Mouse (Mus musculus) neural tube, embryonic 12.5 days (tissue): ENCODE data around the gene Zmym4. TPM values are rescaled to one million over a fixed set of nuclear protein-coding genes. Genes with fewer than 3 reads are reported as not detected.

Experiments
- ATAC-seq: fragments of 200-750 bp; cut with Nextera tagmentation; 2 replicates; pipeline ENCODE4 v1.8.0; 2017; ENCODE audit warnings: low read depth, mild to moderate bottlenecking, moderate TSS enrichment, moderate library complexity; ENCODE audit not compliant: low FRiP score
- H3K27ac ChIP-seq: fragments of 300-500 bp; sonication (generic); 2 replicates; pipeline ENCODE4 v1.5.1; 2016
- H3K27me3 ChIP-seq: fragments of 300-500 bp; sonication (generic); replicated peaks from 2 replicates; pipeline ENCODE4 v1.6.1; 2016; ENCODE audit warnings: mild to moderate bottlenecking
- H3K36me3 ChIP-seq: fragments of 300-500 bp; sonication (generic); 2 replicates; pipeline ENCODE4 v1.6.1; 2016; ENCODE audit warnings: mild to moderate bottlenecking
- H3K4me1 ChIP-seq: fragments of 300-500 bp; sonication (generic); 2 replicates; pipeline ENCODE4 v1.6.1; 2016
- H3K4me2 ChIP-seq: fragments of 300-500 bp; sonication (generic); replicated peaks from 2 replicates; pipeline ENCODE4 v1.6.1; 2016; ENCODE audit warnings: mild to moderate bottlenecking
- H3K4me3 ChIP-seq: fragments of 300-500 bp; sonication (generic); 2 replicates; pipeline ENCODE4 v1.5.1; 2016
- H3K9ac ChIP-seq: fragments of 300-500 bp; sonication (generic); 2 replicates; pipeline ENCODE4 v1.6.1; 2016; ENCODE audit warnings: mild to moderate bottlenecking
- H3K9me3 ChIP-seq: fragments of 300-500 bp; sonication (generic); 2 replicates; pipeline ENCODE4 v1.6.1; 2016; ENCODE audit warnings: mild to moderate bottlenecking
- WGBS: fragments of 180-500 bp; shearing (Covaris S2); methylation state at CpG from one replicate; pipeline ENCODE4 v1.1.7; 2016; 5-methylcytosine and 5-hydroxymethylcytosine counted together
- polyA plus RNA-seq: library from polyadenylated mRNA; unstranded; fragments of >200 nt; fragmentation: Nextera tagmentation; extraction: Ambion mirVana; gene quantifications from 2 replicates; pipeline ENCODE4 v1.2.1, GENCODE M21; 2016

Gene Zmym4
- polyA plus RNA-seq, 1 experiment from 2014 or later = 34.6 TPM

DNA sequence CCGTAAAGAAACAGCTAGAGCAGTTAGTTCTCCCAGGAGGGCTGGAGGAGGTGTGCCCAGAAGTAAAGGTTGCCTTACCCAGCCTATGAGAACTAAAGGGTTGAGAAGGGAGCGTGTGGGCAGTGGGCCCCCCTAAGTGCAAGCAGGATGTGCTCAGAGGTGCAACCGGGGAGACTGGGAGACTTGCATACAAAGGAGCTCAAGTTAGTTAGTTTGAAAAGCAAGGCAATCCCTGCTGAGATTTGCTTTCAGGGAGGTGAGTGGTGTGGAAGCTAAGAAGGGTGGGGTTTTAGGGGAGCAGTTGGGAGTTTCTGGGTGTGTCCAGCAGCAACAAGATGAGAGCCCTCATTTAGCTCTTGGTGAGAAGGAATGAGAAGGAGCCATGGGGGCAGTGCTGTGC lies 125.0 kb downstream of the Zmym4 start:
- no peaks in the 10 kb centered on the region for H3K9me3 ChIP-seq
- H3K9ac ChIP-seq = no peak overlapping the region
- H3K27ac ChIP-seq = no peak overlapping the region
- 46% methylated on average over 3 of the region's 3 CpGs for WGBS
- H3K4me2 ChIP-seq = no peak overlapping the region
- H3K27me3 ChIP-seq = no peaks in the 10 kb centered on the region
- H3K4me1 ChIP-seq = no peaks in the 10 kb centered on the region
- ATAC-seq = no peak
- no peak overlapping the region for H3K4me3 ChIP-seq
- peaks cover 49% of the 10 kb centered on the region for H3K36me3 ChIP-seq

DNA sequence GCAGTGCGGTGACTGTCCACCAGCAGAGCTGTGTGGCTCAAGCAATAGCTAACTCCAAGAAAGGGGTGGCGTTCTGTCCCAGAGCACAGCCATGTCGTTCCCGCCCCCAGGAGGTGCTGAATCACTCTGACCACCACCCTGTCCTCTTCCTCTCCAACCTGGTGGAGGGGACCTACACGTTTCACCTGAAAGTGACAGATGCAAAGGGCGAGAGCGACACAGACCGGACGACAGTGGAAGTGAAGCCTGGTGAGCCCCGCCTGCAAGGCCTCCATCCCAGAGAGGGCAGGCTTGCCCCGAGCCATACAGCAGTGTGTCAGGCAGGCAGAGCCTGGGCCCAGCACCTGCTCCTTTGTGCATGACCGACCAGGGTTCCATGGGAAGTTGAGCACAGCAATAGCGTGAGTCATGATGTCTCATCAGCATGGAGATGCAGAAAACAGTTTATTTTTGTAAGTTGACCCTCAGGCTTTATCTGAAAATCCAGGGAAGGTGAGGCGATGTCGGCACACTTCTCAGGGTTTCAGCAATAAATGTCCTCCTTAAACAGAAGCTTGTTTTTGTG lies 126.9 kb downstream of the Zmym4 start:
- Histone ChIP-seq H3K9me3 (no peaks in the 10 kb centered on the region), H3K27ac (no peak overlapping the region), H3K36me3 (peaks cover 44% of the 10 kb centered on the region), H3K4me3 (no peak overlapping the region), H3K4me2 (no peak overlapping the region), H3K4me1 (no peaks in the 10 kb centered on the region), H3K27me3 (no peaks in the 10 kb centered on the region), H3K9ac (no peak overlapping the region)
- WGBS = 92% methylated on average over 15 of the region's 15 CpGs
- ATAC-seq = no peak

DNA sequence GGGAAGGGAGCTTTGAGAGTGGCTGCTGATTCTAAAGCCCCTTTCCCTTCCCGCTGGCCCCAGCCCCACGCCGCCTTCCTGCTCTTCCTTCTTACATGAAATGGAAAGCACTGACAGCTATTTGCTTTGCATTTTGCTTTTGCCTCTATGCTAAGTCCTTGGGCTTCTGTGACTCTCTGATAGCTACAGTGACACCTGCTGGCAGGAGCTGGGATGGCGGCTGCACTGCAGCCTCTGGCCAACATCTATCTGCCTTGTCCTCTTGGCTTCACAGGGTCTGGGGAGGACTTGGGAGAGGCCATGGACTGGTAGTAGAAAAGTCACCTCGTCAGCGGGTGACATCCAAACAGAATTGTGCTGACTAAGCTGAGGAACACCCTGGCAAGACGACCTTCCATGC lies 128.1 kb downstream of the Zmym4 start:
- Histone ChIP-seq H3K4me1 (no peaks in the 10 kb centered on the region), H3K4me3 (no peak overlapping the region), H3K9me3 (no peaks in the 10 kb centered on the region), H3K27me3 (no peaks in the 10 kb centered on the region), H3K27ac (no peak overlapping the region), H3K36me3 (peaks cover 54% of the 10 kb centered on the region), H3K9ac (no peak overlapping the region), H3K4me2 (no peak overlapping the region)
- ATAC-seq = no peak
- WGBS = 18% methylated on average over 7 of the region's 7 CpGs

- Histone ChIP-seq H3K4me1 (no peaks in the 10 kb centered on the region), H3K4me3 (no peak overlapping the region), H3K9ac (no peak overlapping the region), H3K36me3 (peaks cover 51% of the 10 kb centered on the region), H3K9me3 (no peaks in the 10 kb centered on the region), H3K27me3 (no peaks in the 10 kb centered on the region), H3K27ac (no peak overlapping the region), H3K4me2 (no peak overlapping the region)
- 91% methylated on average over 7 of the region's 7 CpGs for WGBS
- ATAC-seq = no peak
Measured at GRCm38 (mm10) chr4:126838799-126839198, 129.1 kb downstream of the Zmym4 start.

DNA sequence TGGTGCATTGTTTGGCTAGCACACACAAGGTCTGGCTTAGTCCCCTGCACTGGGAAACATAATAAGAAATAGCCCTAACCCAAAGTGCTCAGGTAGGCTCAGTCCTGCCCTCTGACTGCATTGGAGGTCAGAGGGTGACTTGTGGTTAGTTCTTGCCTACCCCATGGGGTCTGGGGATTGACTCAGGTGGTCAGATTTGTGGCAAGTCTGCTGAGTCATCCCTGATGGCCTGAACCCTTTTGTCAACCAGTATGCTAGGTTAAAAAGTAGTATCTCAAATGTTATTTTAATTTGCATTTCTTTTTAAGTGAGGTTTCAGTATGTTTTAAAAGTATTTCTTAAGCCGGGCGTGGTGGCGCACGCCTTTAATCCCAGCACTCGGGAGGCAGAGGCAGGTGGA lies 136.8 kb downstream of the Zmym4 start:
- H3K9ac ChIP-seq = no peak overlapping the region
- H3K36me3 ChIP-seq = peaks cover 44% of the 10 kb centered on the region
- H3K4me2 ChIP-seq = no peak overlapping the region
- H3K27ac ChIP-seq = no peak overlapping the region
- no peak overlapping the region for H3K4me3 ChIP-seq
- H3K27me3 ChIP-seq = no peaks in the 10 kb centered on the region
- no peak for ATAC-seq
- WGBS = 97% methylated on average over 5 of the region's 5 CpGs
- no peaks in the 10 kb centered on the region for H3K9me3 ChIP-seq
- no peaks in the 10 kb centered on the region for H3K4me1 ChIP-seq

DNA sequence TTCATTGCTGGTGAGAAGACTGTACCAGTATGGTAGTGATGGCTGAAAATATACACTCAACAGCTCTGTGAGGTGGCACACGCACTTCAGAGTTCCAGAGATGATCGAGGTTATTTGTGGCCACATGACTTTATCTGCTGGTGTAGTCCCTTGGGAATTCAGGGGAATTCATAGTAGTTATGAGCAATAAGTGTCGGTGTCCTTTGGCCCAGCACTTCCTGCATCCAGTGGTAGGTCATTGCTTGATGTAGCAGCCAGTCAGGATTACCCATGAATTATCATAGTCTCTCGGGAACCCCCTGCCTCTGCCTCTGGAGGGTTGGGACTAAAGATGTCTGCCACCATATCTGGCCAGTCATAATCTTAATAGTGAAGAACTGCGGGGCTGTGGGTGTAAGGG lies 144.0 kb downstream of the Zmym4 start:
- Histone ChIP-seq H3K9me3 (no peaks in the 10 kb centered on the region), H3K27ac (no peak overlapping the region), H3K4me1 (0 out of 2 replicates have a peak, but pooled peaks cover 2% of the 10 kb centered on the region), H3K36me3 (peaks cover 12% of the 10 kb centered on the region), H3K27me3 (no peaks in the 10 kb centered on the region), H3K9ac (no peak overlapping the region), H3K4me2 (no peak overlapping the region), H3K4me3 (no peak overlapping the region)
- 88% methylated on average over 5 of the region's 5 CpGs for WGBS
- no peak for ATAC-seq

DNA sequence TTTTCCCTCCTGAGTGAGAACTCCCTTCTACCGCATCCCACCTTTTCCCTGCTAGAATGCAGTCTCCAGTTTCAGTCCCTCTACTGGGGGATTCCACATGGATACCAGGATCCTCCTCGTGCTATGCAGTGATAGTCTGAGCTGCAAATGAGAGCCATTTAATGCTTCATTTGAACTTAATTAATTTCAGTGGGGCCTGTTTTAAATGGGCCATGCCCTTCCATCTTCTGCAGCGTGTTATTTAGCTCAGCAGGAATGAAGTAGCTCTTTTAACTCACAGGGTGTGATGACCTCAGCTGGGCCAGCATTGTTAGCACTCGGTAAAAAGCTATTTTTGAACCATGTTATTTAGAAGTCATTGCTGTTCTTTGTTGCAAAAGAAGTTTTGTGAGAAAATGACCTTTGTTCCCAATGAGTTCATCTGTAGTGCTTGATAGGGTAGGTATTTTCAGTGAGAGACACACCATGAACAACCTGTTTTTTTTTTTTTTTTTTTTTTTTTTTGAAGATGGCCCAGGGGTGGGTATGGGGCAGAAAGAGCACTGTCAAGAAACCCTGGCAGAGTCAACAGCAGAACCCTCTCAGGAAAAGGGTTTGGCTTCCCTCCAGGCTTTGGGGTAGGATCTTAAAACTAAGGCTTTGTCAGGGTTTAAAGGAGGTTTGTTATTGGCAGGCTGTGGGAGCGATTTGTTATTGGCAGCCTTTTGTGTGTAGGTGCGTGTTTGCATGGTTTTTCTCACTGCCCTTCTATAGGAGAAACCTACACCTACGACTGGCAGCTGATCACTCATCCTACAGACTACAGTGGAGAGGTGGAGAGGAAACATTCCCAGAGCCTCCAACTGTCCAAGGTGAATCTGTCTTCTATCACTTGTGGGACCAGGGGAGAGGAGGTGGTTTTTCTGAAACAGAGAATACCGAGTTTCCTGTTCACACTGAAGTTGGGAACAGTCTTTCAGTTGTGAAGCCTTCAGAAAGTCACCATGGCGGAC lies 144.7 kb downstream of the Zmym4 start:
- Histone ChIP-seq H3K4me3 (no peak overlapping the region), H3K27me3 (no peaks in the 10 kb centered on the region), H3K9ac (no peak overlapping the region), H3K4me1 (0 out of 2 replicates have a peak, but pooled peaks cover 2% of the 10 kb centered on the region), H3K4me2 (no peak overlapping the region), H3K9me3 (no peaks in the 10 kb centered on the region), H3K36me3 (peaks cover 10% of the 10 kb centered on the region), H3K27ac (no peak overlapping the region)
- ATAC-seq = no peak
- WGBS = 64% methylated on average over 9 of the region's 9 CpGs

GRCm38 (mm10) chr4:126814854-126815253 lies 153.1 kb downstream of the Zmym4 start:
- ATAC-seq = no peak
- no peaks in the 10 kb centered on the region; the same call in 1 of the 2 replicates for H3K4me1 ChIP-seq
- H3K27ac ChIP-seq = no peak overlapping the region
- H3K4me3 ChIP-seq = no peak overlapping the region
- no peaks in the 10 kb centered on the region for H3K9me3 ChIP-seq
- no peak overlapping the region for H3K9ac ChIP-seq
- H3K36me3 ChIP-seq = peaks cover 39% of the 10 kb centered on the region
- H3K4me2 ChIP-seq = no peak overlapping the region
- WGBS = 83% methylated on average over 5 of the region's 5 CpGs
- no peaks in the 10 kb centered on the region for H3K27me3 ChIP-seq

GRCm38 (mm10) chr4:126813212-126813611 lies 154.7 kb downstream of the Zmym4 start:
- H3K9ac ChIP-seq = no peak overlapping the region
- no peak overlapping the region for H3K4me2 ChIP-seq
- H3K9me3 ChIP-seq = no peaks in the 10 kb centered on the region
- H3K36me3 ChIP-seq = peaks cover 34% of the 10 kb centered on the region
- H3K4me3 ChIP-seq = no peak overlapping the region
- 92% methylated on average over 5 of the region's 5 CpGs for WGBS
- H3K27ac ChIP-seq = no peak overlapping the region
- no peaks in the 10 kb centered on the region; the same call in 1 of the 2 replicates for H3K4me1 ChIP-seq
- H3K27me3 ChIP-seq = no peaks in the 10 kb centered on the region
- no peak for ATAC-seq

Other genes starting within 250 kb of the Zmym4 start
- gene Tfap2e, start 231.9 kb downstream of the Zmym4 start, polyA plus RNA-seq = 0.33 and 0.38 TPM in 2 replicates
- gene Ncdn, start 214.7 kb downstream of the Zmym4 start, polyA plus RNA-seq = 60.5 and 64.8 TPM in 2 replicates
- gene AU040320, start 214.6 kb downstream of the Zmym4 start, polyA plus RNA-seq = 37.0 and 39.6 TPM in 2 replicates
- gene Sfpq, start 53.2 kb upstream of the Zmym4 start, polyA plus RNA-seq = 176 and 183 TPM in 2 replicates
- gene Zmym1, start 93.0 kb upstream of the Zmym4 start, polyA plus RNA-seq = 25.9 and 27.1 TPM in 2 replicates
- 32.5 and 33.1 TPM in 2 replicates for gene Zmym6, start 109.2 kb upstream of the Zmym4 start, polyA plus RNA-seq
- 13.9 and 15.4 TPM in 2 replicates for gene Tmem35b, start 155.6 kb upstream of the Zmym4 start, polyA plus RNA-seq
- 10.8 and 11.7 TPM in 2 replicates for gene Dlgap3, start 201.1 kb upstream of the Zmym4 start, polyA plus RNA-seq